Mouse (Mus musculus) heart, embryonic 14.5 days (tissue): ENCODE data around the gene Mrps26. TPM values are rescaled to one million over a fixed set of nuclear protein-coding genes. Genes with fewer than 3 reads are reported as not detected.

ENCODE experiments used
- ATAC-seq: fragments of 200-750 bp; cut with Nextera tagmentation; 2 replicates; pipeline ENCODE4 v1.8.0; 2017; ENCODE audit warnings: low read depth, moderate TSS enrichment; ENCODE audit not compliant: insufficient number of reproducible peaks, insufficient read depth, low FRiP score
- H3K27ac ChIP-seq, 2 experiments: fragments of 200-500 bp in 1 of 2; fragments of 300-500 bp in 1 of 2; sonication (generic) in 1 of 2; replicated peaks in 1 of 2; 2 replicates each; pipeline ENCODE4 v1.5.1; 2012 to 2014; ENCODE audit warnings: low read depth in 2 of 2, low read length in 2 of 2, control low read depth in 1 of 2, mild to moderate bottlenecking in 1 of 2, mixed read lengths in 1 of 2; ENCODE audit not compliant: control insufficient read depth in 1 of 2, insufficient read depth in 1 of 2
- H3K27me3 ChIP-seq: fragments of 300-500 bp; sonication (generic); 2 replicates; pipeline ENCODE4 v1.6.1; 2014; ENCODE audit warnings: mild to moderate bottlenecking, low read length, control low read depth; ENCODE audit not compliant: control insufficient read depth, insufficient read depth
- H3K36me3 ChIP-seq: fragments of 300-500 bp; sonication (generic); 2 replicates; pipeline ENCODE4 v1.6.1; 2014; ENCODE audit warnings: mild to moderate bottlenecking, control low read depth, low read length, mixed read lengths; ENCODE audit not compliant: control insufficient read depth, insufficient read depth
- H3K4me1 ChIP-seq, 2 experiments: fragments of 200-500 bp in 1 of 2; fragments of 300-500 bp in 1 of 2; sonication (generic) in 1 of 2; 2 replicates each; pipeline ENCODE4 v1.6.1; 2012 to 2014; ENCODE audit warnings: low read length in 2 of 2, control low read depth in 1 of 2, mixed read lengths in 1 of 2; ENCODE audit not compliant: control insufficient read depth in 2 of 2, insufficient read depth in 2 of 2
- H3K4me2 ChIP-seq: fragments of 300-500 bp; sonication (generic); 2 replicates; pipeline ENCODE4 v1.6.1; 2014; ENCODE audit warnings: mild to moderate bottlenecking, low read length
- H3K4me3 ChIP-seq, 2 experiments: fragments of 200-500 bp in 1 of 2; fragments of 300-500 bp in 1 of 2; sonication (generic) in 1 of 2; 2 replicates each; pipeline ENCODE4 v1.5.1; 2012 to 2014; ENCODE audit warnings: low read length in 2 of 2, mild to moderate bottlenecking in 2 of 2, control low read depth in 1 of 2, low read depth in 1 of 2, moderate library complexity in 1 of 2; ENCODE audit not compliant: control insufficient read depth in 1 of 2, insufficient read depth in 1 of 2
- H3K9ac ChIP-seq: fragments of 300-500 bp; sonication (generic); 2 replicates; pipeline ENCODE4 v1.6.1; 2014; ENCODE audit warnings: mild to moderate bottlenecking, low read length
- H3K9me3 ChIP-seq: fragments of 300-500 bp; sonication (generic); 2 replicates; pipeline ENCODE4 v1.6.1; 2016; ENCODE audit warnings: low read length, control low read depth; ENCODE audit not compliant: control insufficient read depth
- WGBS: fragments of 180-500 bp; shearing (Covaris S2); extraction: QIAGEN DNeasy Blood & Tissue Kit; methylation state at CpG from one replicate; pipeline ENCODE4 v1.1.7; 2014; 5-methylcytosine and 5-hydroxymethylcytosine counted together
- polyA plus RNA-seq: library from polyadenylated mRNA; unstranded; fragments of >200 nt; fragmentation: Nextera tagmentation; extraction: Ambion mirVana; gene quantifications from 2 replicates; pipeline ENCODE4 v1.2.1, GENCODE M21; 2014

Gene Mrps26
- polyA plus RNA-seq, 1 experiment from 2014 or later: 72.4 TPM

- 91% methylated on average over 1 of the region's 1 CpGs for WGBS
- no peak for ATAC-seq
- H3K4me1 ChIP-seq: no peaks in the 10 kb centered on the region; a peak in 1 of 4 replicates
- no peaks in the 10 kb centered on the region for H3K9me3 ChIP-seq
- H3K27ac ChIP-seq: no peak overlapping the region
- H3K36me3 ChIP-seq: peaks cover 61% of the 10 kb centered on the region
- no peaks in the 10 kb centered on the region for H3K27me3 ChIP-seq
- H3K4me2 ChIP-seq: no peak overlapping the region
- H3K4me3 ChIP-seq: no peak overlapping the region
- no peak overlapping the region for H3K9ac ChIP-seq
These were observed 7.2 kb upstream of the Mrps26 start for GRCm38 (mm10) chr2:130556292-130556691.

GRCm38 (mm10) chr2:130557462-130557861, 6.1 kb upstream of the Mrps26 start:
- no peaks in the 10 kb centered on the region for H3K27me3 ChIP-seq
- H3K4me1 ChIP-seq: no peaks in the 10 kb centered on the region; a peak in 2 of 4 replicates
- H3K9me3 ChIP-seq: no peaks in the 10 kb centered on the region
- H3K27ac ChIP-seq: no peak overlapping the region
- ATAC-seq: no peak
- 95% methylated on average over 2 of the region's 2 CpGs for WGBS
- peaks cover 50% of the 10 kb centered on the region for H3K36me3 ChIP-seq
- H3K4me2 ChIP-seq: no peak overlapping the region
- H3K4me3 ChIP-seq: no peak overlapping the region
- H3K9ac ChIP-seq: no peak overlapping the region

- no peak overlapping the region for H3K9ac ChIP-seq
- peaks cover 2 to 5% of the 10 kb centered on the region in 2 experiments; a peak in 3 of 4 replicates for H3K4me1 ChIP-seq
- H3K36me3 ChIP-seq: peaks cover 44% of the 10 kb centered on the region
- ATAC-seq: no peak
- H3K27me3 ChIP-seq: no peaks in the 10 kb centered on the region
- 75% methylated on average over 2 of the region's 2 CpGs for WGBS
- no peak overlapping the region for H3K4me3 ChIP-seq
- H3K9me3 ChIP-seq: no peaks in the 10 kb centered on the region
- no peak overlapping the region for H3K4me2 ChIP-seq
- no peak overlapping the region for H3K27ac ChIP-seq
These were observed 5.5 kb upstream of the Mrps26 start for GRCm38 (mm10) chr2:130558015-130558414.

- Histone ChIP-seq H3K4me2 (peak overlapping the region; percentile 90), H3K36me3 (peaks cover 22% of the 10 kb centered on the region), H3K4me3 (peak overlapping the region; percentile 71 to 79), H3K9me3 (no peaks in the 10 kb centered on the region), H3K4me1 (peaks cover 6 to 14% of the 10 kb centered on the region in 2 experiments), H3K27me3 (no peaks in the 10 kb centered on the region), H3K27ac (peak overlapping the region in 1 of 2 experiments; percentile 77; a peak in 3 of 4 replicates), H3K9ac (peak overlapping the region; percentile 93)
- ATAC-seq: no peak; the same call in 1 of the 2 replicates
- WGBS: 0% methylated on average over 23 of the region's 23 CpGs
These were observed 521 bp downstream of the Mrps26 start for GRCm38 (mm10) chr2:130564063-130564462.

GRCm38 (mm10) chr2:130564983-130565382, 1.4 kb downstream of the Mrps26 start:
- WGBS: 81% methylated on average over 8 of the region's 8 CpGs
- no peak for ATAC-seq
- Histone ChIP-seq H3K27me3 (no peaks in the 10 kb centered on the region), H3K4me3 (peak overlapping the region in 1 of 2 experiments; percentile 79; a peak in 3 of 4 replicates), H3K9me3 (no peaks in the 10 kb centered on the region), H3K9ac (no peak overlapping the region; the same call in 1 of the 2 replicates), H3K4me1 (peaks cover 6 to 14% of the 10 kb centered on the region in 2 experiments), H3K27ac (no peak overlapping the region), H3K4me2 (peak overlapping the region; percentile 90), H3K36me3 (peaks cover 22% of the 10 kb centered on the region)

GRCm38 (mm10) chr2:130568921-130569320, 5.4 kb downstream of the Mrps26 start:
- no peak overlapping the region for H3K4me3 ChIP-seq
- H3K9me3 ChIP-seq: no peaks in the 10 kb centered on the region
- peaks cover 22% of the 10 kb centered on the region for H3K36me3 ChIP-seq
- H3K27ac ChIP-seq: no peak overlapping the region
- no peak for ATAC-seq
- no peak overlapping the region for H3K4me2 ChIP-seq
- H3K4me1 ChIP-seq: peaks cover 4 to 7% of the 10 kb centered on the region in 2 experiments
- H3K27me3 ChIP-seq: peaks cover 3% of the 10 kb centered on the region
- WGBS: 76% methylated on average over 4 of the region's 4 CpGs
- H3K9ac ChIP-seq: no peak overlapping the region

- Histone ChIP-seq H3K4me3 (no peak overlapping the region), H3K27me3 (peaks cover 5% of the 10 kb centered on the region), H3K9me3 (no peaks in the 10 kb centered on the region), H3K4me1 (peaks cover 0 to under 1% of the 10 kb centered on the region in 2 experiments; a peak in 2 of 4 replicates), H3K36me3 (peaks cover 22% of the 10 kb centered on the region), H3K9ac (no peak overlapping the region), H3K27ac (no peak overlapping the region), H3K4me2 (no peak overlapping the region)
- ATAC-seq: no peak
These were observed 6.4 kb downstream of the Mrps26 start for GRCm38 (mm10) chr2:130569926-130570325.

- WGBS: 74% methylated on average over 5 of the region's 5 CpGs
- no peak overlapping the region for H3K4me3 ChIP-seq
- no peak overlapping the region for H3K9ac ChIP-seq
- H3K4me1 ChIP-seq: peaks cover 2 to 10% of the 10 kb centered on the region in 2 experiments; a peak in 1 of 4 replicates
- no peak for ATAC-seq
- H3K4me2 ChIP-seq: no peak overlapping the region
- peaks cover 5% of the 10 kb centered on the region; the same call in 1 of the 2 replicates for H3K9me3 ChIP-seq
- H3K27me3 ChIP-seq: peaks cover 55% of the 10 kb centered on the region
- no peaks in the 10 kb centered on the region for H3K36me3 ChIP-seq
- H3K27ac ChIP-seq: no peak overlapping the region
These were observed 11.4 kb downstream of the Mrps26 start for GRCm38 (mm10) chr2:130574960-130575359.
